ENCODE assay signal across 8 mouse cellular contexts in genomic region chr1:181853081-181853736, GRCm38 (mm10). TPM values are rescaled to one million over a fixed set of nuclear protein-coding genes. Genes with fewer than 3 reads are reported as not detected.
A peak's percentile ranks its signal among the peaks of the same experiment; 100 is the strongest.
DNase-seq lines count a peak whose midpoint lies in the region; ATAC-seq and TF ChIP-seq lines count a peak whose summit lies in the region.

No protein-coding gene starts in this region.

- 19% methylated on average over 20 of the region's 21 CpGs for WGBS in hindbrain, embryonic 11.5 days
- WGBS in limb, embryonic 14.5 days = 6% methylated on average over 15 of the region's 21 CpGs
- 13% methylated on average over 21 of the region's 21 CpGs for WGBS in midbrain, embryonic 15.5 days

- peak overlapping the region; percentile 58 to 63 for H3K4me3 ChIP-seq in ES-E14 (ENCODE audit: insufficient read depth in 1 of 2, low read depth in 1 of 2, low read length in 2 of 2, poor library complexity in 1 of 2, severe bottlenecking in 1 of 2)
- H3K4me3 ChIP-seq in hindbrain, embryonic 11.5 days (ENCODE audit: low read depth, low read length) = no peak overlapping the region
- peak overlapping the region; percentile 13 for H3K4me3 ChIP-seq in limb, embryonic 14.5 days (replicated peaks; ENCODE audit: low read length)
- no peak overlapping the region for H3K4me3 ChIP-seq in midbrain, embryonic 15.5 days

- H3K4me2 ChIP-seq in hindbrain, embryonic 11.5 days (replicated peaks; ENCODE audit: low read depth, low read length) = no peak overlapping the region; the same call in 1 of the 2 replicates
- H3K4me2 ChIP-seq in limb, embryonic 14.5 days (replicated peaks; ENCODE audit: low read depth, low read length, severe bottlenecking) = peak overlapping the region; percentile 42
- H3K4me2 ChIP-seq in midbrain, embryonic 15.5 days = peak overlapping the region; percentile 39

- H3K9ac ChIP-seq in ES-E14 (ENCODE audit: insufficient read depth, low read depth, low read length, poor library complexity, severe bottlenecking) = peak overlapping the region; percentile 42; the same call in 1 of the 2 replicates
- no peak overlapping the region for H3K9ac ChIP-seq in hindbrain, embryonic 11.5 days (ENCODE audit: low read depth, low read length)
- H3K9ac ChIP-seq in limb, embryonic 14.5 days (ENCODE audit: low read depth, low read length, severe bottlenecking) = 0 out of 2 replicates have a peak overlapping the region, but pooled peaks have one; percentile 16
- no peak overlapping the region for H3K9ac ChIP-seq in midbrain, embryonic 15.5 days

- in situ Hi-C loops in ES-E14 (cut with MboI; ENCODE audit: low sequenced_read_pairs in 2 of 2, unreplicated experiment in 2 of 2) = no loop called here

- peak overlapping the region; percentile 74 for H3K27ac ChIP-seq in ES-E14 (ENCODE audit: insufficient read depth, low read depth, low read length, poor library complexity, severe bottlenecking)
- H3K27ac ChIP-seq in hindbrain, embryonic 11.5 days (ENCODE audit: low read depth, low read length) = no peak overlapping the region
- H3K27ac ChIP-seq in limb, embryonic 14.5 days (replicated peaks; ENCODE audit: low read depth, low read length) = peak overlapping the region; percentile 55
- H3K27ac ChIP-seq in midbrain, embryonic 15.5 days = no peak overlapping the region

- DNase-seq in ES-E14 (ENCODE audit: low read depth, low spot score) = no peak
- peak; percentile 19 for DNase-seq in hindbrain, embryonic 11.5 days (ENCODE audit: low spot score)
- DNase-seq in limb, embryonic 14.5 days (ENCODE audit: low spot score) = peak; percentile 51
- DNase-seq in thymus, postnatal 10 days (ENCODE audit: low spot score in 2 of 2) = peak; percentile 92 to 97
- no peak for DNase-seq in adrenal gland, postnatal 4 days (ENCODE audit: low spot score in 2 of 2)
- no peak for DNase-seq in cerebellum, adult 18-20 months

- TF ChIP-seq POLR2A in limb, embryonic 14.5 days (IDR thresholded peaks at IDR 0.05; ENCODE audit: borderline replicate concordance, extremely low read depth, insufficient read depth, insufficient read length) = no peak

- H3K27me3 ChIP-seq in hindbrain, embryonic 11.5 days (ENCODE audit: control insufficient read depth, insufficient read depth, low read length) = no peaks in the 10 kb centered on the region
- no peaks in the 10 kb centered on the region for H3K27me3 ChIP-seq in limb, embryonic 14.5 days (ENCODE audit: control insufficient read depth, insufficient read depth, low read length)
- H3K27me3 ChIP-seq in midbrain, embryonic 15.5 days (replicated peaks) = no peaks in the 10 kb centered on the region

- H3K9me3 ChIP-seq in ES-E14 (ENCODE audit: control insufficient read depth, insufficient read depth, low read depth, low read length) = no peaks in the 10 kb centered on the region
- no peaks in the 10 kb centered on the region for H3K9me3 ChIP-seq in hindbrain, embryonic 11.5 days (ENCODE audit: control insufficient read depth, low read length)
- no peaks in the 10 kb centered on the region for H3K9me3 ChIP-seq in limb, embryonic 14.5 days (ENCODE audit: control insufficient read depth, low read length)
- no peaks in the 10 kb centered on the region for H3K9me3 ChIP-seq in midbrain, embryonic 15.5 days

- 0 out of 2 replicates have a peak, but pooled peaks have one; percentile 48 for ATAC-seq in erythroblast, adult 5-6 weeks (replicated peaks; ENCODE audit: low FRiP score, poor library complexity, severe bottlenecking)
- ATAC-seq in hindbrain, embryonic 11.5 days (ENCODE audit: low FRiP score) = no peak; the same call in 1 of the 2 replicates
- ATAC-seq in limb, embryonic 14.5 days (ENCODE audit: low FRiP score, low read depth) = peak; percentile 63; the same call in 1 of the 2 replicates
- ATAC-seq in midbrain, embryonic 15.5 days (replicated peaks) = no peak

- H3K4me1 ChIP-seq in ES-E14 (ENCODE audit: control insufficient read depth in 2 of 2, insufficient read depth in 2 of 2, low read length in 2 of 2, poor library complexity in 1 of 2) = peaks cover 2 to 9% of the 10 kb centered on the region in 2 experiments; a peak in 1 of 4 replicates
- no peaks in the 10 kb centered on the region for H3K4me1 ChIP-seq in hindbrain, embryonic 11.5 days (replicated peaks; ENCODE audit: control insufficient read depth, insufficient read depth, low read length)
- H3K4me1 ChIP-seq in limb, embryonic 14.5 days (ENCODE audit: control insufficient read depth, insufficient read depth, low read length) = peaks cover 8% of the 10 kb centered on the region; the same call in 1 of the 2 replicates
- H3K4me1 ChIP-seq in midbrain, embryonic 15.5 days = no peaks in the 10 kb centered on the region

- H3K36me3 ChIP-seq in ES-E14 (ENCODE audit: control insufficient read depth, insufficient read depth, low read length, poor library complexity, severe bottlenecking) = no peaks in the 10 kb centered on the region
- H3K36me3 ChIP-seq in hindbrain, embryonic 11.5 days (ENCODE audit: control insufficient read depth, insufficient read depth, low read length) = no peaks in the 10 kb centered on the region
- H3K36me3 ChIP-seq in limb, embryonic 14.5 days (ENCODE audit: control insufficient read depth, insufficient read depth, low read length) = no peaks in the 10 kb centered on the region
- no peaks in the 10 kb centered on the region for H3K36me3 ChIP-seq in midbrain, embryonic 15.5 days (replicated peaks)

TF ChIP-seq in ES-E14, 5 proteins besides CTCF, POLR2A, EP300 and RAD21:
- TF ChIP-seq ZC3H11A (IDR thresholded peaks at IDR 0.05; ENCODE audit: borderline replicate concordance, low read depth, low read length) (no peak), CHD2 (IDR thresholded peaks at IDR 0.05; ENCODE audit: low read depth, low read length) (no peak), ZNF384 (IDR thresholded peaks at IDR 0.05; ENCODE audit: low read depth, low read length) (no peak), HCFC1 (IDR thresholded peaks at IDR 0.05; ENCODE audit: borderline replicate concordance, insufficient read depth, low read length) (no peak), MAFK (IDR thresholded peaks at IDR 0.05; ENCODE audit: insufficient read depth, low read depth, low read length) (no peak)

RNA-seq across cellular contexts. Expression of gene Lbr, which starts 10.4 kb away (rescaled TPM):
- total RNA-seq in ES-E14 (2012; rRNA removed) = 240 and 389 TPM in 2 replicates
- total RNA-seq in erythroblast, adult 5-6 weeks (2015; ENCODE audit: low replicate concordance) = 197 and 222 TPM in 2 replicates
- total RNA-seq in erythroblast, adult 5-6 weeks (2017; ENCODE audit: low replicate concordance) = 204 and 248 TPM in 2 replicates
- 151 and 166 TPM in 2 replicates for polyA plus RNA-seq in hindbrain, embryonic 11.5 days (2014; fragmentation: Nextera tagmentation; extraction: Ambion mirVana)
- polyA plus RNA-seq in limb, embryonic 14.5 days (2012; rRNA removed) = 45.0 and 52.8 TPM in 2 replicates
- polyA plus RNA-seq in limb, embryonic 14.5 days (2014; fragmentation: Nextera tagmentation; extraction: Ambion mirVana) = 112 and 115 TPM in 2 replicates
- 27.9 and 32.1 TPM in 2 replicates for polyA plus RNA-seq in midbrain, embryonic 15.5 days (2015; fragmentation: Nextera tagmentation; extraction: Ambion mirVana)
- 10 to 100 TPM; 48.8 to 57.6 TPM for total RNA-seq in adrenal gland, postnatal 4 days (2021)

Comparison
In these comparisons a context has a peak if more than half of its experiments do, and no peak if none do; other contexts are left out.
1. DNase-seq: peak in hindbrain, embryonic 11.5 days (single experiment), limb, embryonic 14.5 days (single experiment) and thymus, postnatal 10 days (2 of 2); none in ES-E14 (single experiment), adrenal gland, postnatal 4 days (0 of 2) and cerebellum, adult 18-20 months (0 of 2).
2. H3K27ac ChIP-seq: peak in ES-E14 (single experiment) and limb, embryonic 14.5 days (single experiment); none in hindbrain, embryonic 11.5 days (single experiment) and midbrain, embryonic 15.5 days (single experiment).
3. H3K4me3 ChIP-seq: peak in ES-E14 (2 of 2) and limb, embryonic 14.5 days (single experiment); none in hindbrain, embryonic 11.5 days (single experiment) and midbrain, embryonic 15.5 days (single experiment).
4. H3K9ac ChIP-seq: peak in ES-E14 (single experiment) and limb, embryonic 14.5 days (single experiment); none in hindbrain, embryonic 11.5 days (single experiment) and midbrain, embryonic 15.5 days (single experiment).
5. ATAC-seq: peak in erythroblast, adult 5-6 weeks (single experiment) and limb, embryonic 14.5 days (single experiment); none in hindbrain, embryonic 11.5 days (single experiment) and midbrain, embryonic 15.5 days (single experiment).